In the genomic region with DNA sequence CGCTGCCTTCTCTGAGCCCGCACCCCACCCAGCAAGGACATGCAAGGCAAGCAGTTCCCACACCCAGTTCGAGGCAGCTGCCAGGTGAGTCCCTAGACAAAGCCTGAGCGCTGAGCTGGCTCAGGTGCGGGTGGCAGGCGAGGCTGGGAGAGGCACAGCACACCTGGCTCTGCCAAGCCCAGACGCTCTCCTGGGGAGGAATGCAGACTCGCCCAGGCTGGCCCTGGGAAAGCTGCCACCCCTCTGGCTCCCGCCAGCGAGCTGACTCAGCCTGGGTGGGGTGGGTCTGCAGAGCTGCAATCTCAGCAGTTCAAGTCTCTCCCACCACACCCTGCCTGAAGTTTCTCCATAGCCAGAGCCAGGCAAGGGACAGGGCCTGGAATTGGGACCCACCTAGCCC, we compare ENCODE assay signal across 9 mouse cellular contexts. TPM values are rescaled to one million over a fixed set of nuclear protein-coding genes. Genes with fewer than 3 reads are reported as not detected.
DNase-seq lines count a peak whose midpoint lies in the region; ATAC-seq and TF ChIP-seq lines count a peak whose summit lies in the region.
"Had no signal": no experiment of that assay in that cellular context is flagged by ENCODE, and none has a peak within 500 bp of the region (broad histone marks: within the 10 kb centered on the region; RNA-seq: fewer than 3 reads in every experiment).

No protein-coding gene starts in this region.

- no peaks in the 10 kb centered on the region for H3K36me3 ChIP-seq in heart, embryonic 11.5 days (ENCODE audit: control insufficient read depth, insufficient read depth, low read length)
- H3K36me3 ChIP-seq in heart, postnatal 0 days (replicated peaks; ENCODE audit: control insufficient read depth, insufficient read depth, low read length): no peaks in the 10 kb centered on the region

- H3K4me3 ChIP-seq in heart, embryonic 11.5 days (ENCODE audit: low read depth, low read length): no peak overlapping the region
- H3K4me3 ChIP-seq in heart, postnatal 0 days (ENCODE audit: low read depth, low read length): no peak overlapping the region
- H3K4me3 ChIP-seq: megakaryocyte, embryonic 14.5 days had no signal

- H3K9me3 ChIP-seq in heart, embryonic 11.5 days (replicated peaks; ENCODE audit: control insufficient read depth, low read length): no peaks in the 10 kb centered on the region
- H3K9me3 ChIP-seq in heart, postnatal 0 days (replicated peaks; ENCODE audit: control insufficient read depth, low read length): no peaks in the 10 kb centered on the region
- H3K9me3 ChIP-seq: megakaryocyte, embryonic 14.5 days had no signal

- H3K9ac ChIP-seq in heart, embryonic 11.5 days (ENCODE audit: low read depth, low read length): no peak overlapping the region
- no peak overlapping the region for H3K9ac ChIP-seq in heart, postnatal 0 days (replicated peaks; ENCODE audit: low read depth, low read length)

- H3K4me2 ChIP-seq in heart, embryonic 11.5 days: no peak overlapping the region
- no peak overlapping the region for H3K4me2 ChIP-seq in heart, postnatal 0 days (ENCODE audit: low read depth, low read length)

- TF ChIP-seq CTCF in heart, postnatal 0 days (IDR thresholded peaks at IDR 0.05; ENCODE audit: low read depth): no peak

- TF ChIP-seq EP300 in heart, postnatal 0 days (IDR thresholded peaks at IDR 0.05; ENCODE audit: low read depth): no peak

- ATAC-seq in heart, embryonic 11.5 days (replicated peaks; ENCODE audit: insufficient number of reproducible peaks, low FRiP score, low TSS enrichment): no peak
- ATAC-seq in heart, postnatal 0 days (ENCODE audit: insufficient read depth, low read depth): no peak
- no peak for ATAC-seq in megakaryocyte, adult 5-6 weeks (ENCODE audit: poor library complexity, severe bottlenecking)

- H3K27ac ChIP-seq in heart, embryonic 11.5 days (ENCODE audit: low read depth, low read length): no peak overlapping the region
- H3K27ac ChIP-seq in heart, postnatal 0 days (ENCODE audit: low read depth): no peak overlapping the region

- H3K4me1 ChIP-seq in heart, embryonic 11.5 days (ENCODE audit: control insufficient read depth, insufficient read depth, low read length): peaks cover 4% of the 10 kb centered on the region; the same call in 1 of the 2 replicates
- H3K4me1 ChIP-seq in heart, postnatal 0 days (ENCODE audit: control insufficient read depth, insufficient read depth): no peaks in the 10 kb centered on the region

- WGBS in heart, embryonic 11.5 days (ENCODE audit: insufficient replicate concordance): 41% methylated on average over 10 of the region's 10 CpGs
- WGBS in heart, postnatal 0 days: 49% methylated on average over 10 of the region's 10 CpGs

- H3K27me3 ChIP-seq in heart, embryonic 11.5 days (ENCODE audit: control insufficient read depth, insufficient read depth, low read length): no peaks in the 10 kb centered on the region
- H3K27me3 ChIP-seq in heart, postnatal 0 days (ENCODE audit: control insufficient read depth, insufficient read depth, low read length): no peaks in the 10 kb centered on the region

- DNase-seq in heart, adult 11 months: peak; percentile 95
- peak; percentile 79 for DNase-seq in ZHBTc4 (ENCODE audit: low read depth, low spot score)
- DNase-seq in heart, postnatal 0 days (ENCODE audit: low spot score): peak; percentile 15
- DNase-seq in lung, postnatal 36 days: peak; percentile 85
- no peak for DNase-seq in spleen, adult 12 weeks (ENCODE audit: low spot score)
- DNase-seq in left cerebral cortex, postnatal 4 days: no peak

- intact Hi-C loops in left cerebral cortex, postnatal 4 days (cut with DNase I): loop anchor here (5.0 kb wide), 1 partner anchor 905 kb away; no protein-coding TSS in a partner anchor

RNA-seq across cellular contexts. Expression of a gene that starts 17.4 kb away (rescaled TPM):
- polyA plus RNA-seq in heart, embryonic 11.5 days (2014; fragmentation: Nextera tagmentation; extraction: Ambion mirVana): 0.20 TPM in 1 of 2 replicates, not detected in the other
- total RNA-seq in heart, postnatal 0 days (2014; rRNA removed; ENCODE audit: low replicate concordance): not detected in 2 replicates
- not detected in 2 replicates for polyA plus RNA-seq in heart, postnatal 0 days (2015; fragmentation: Nextera tagmentation; extraction: Ambion mirVana)
- not detected in 2 replicates for total RNA-seq in megakaryocyte, adult 5-6 weeks (2015)
- total RNA-seq in megakaryocyte, adult 5-6 weeks (2017): not detected in 2 replicates
- not detected for total RNA-seq in left cerebral cortex, postnatal 4 days (2021)

RNA-seq across cellular contexts. Expression of a gene that starts 26.2 kb away (rescaled TPM):
- polyA plus RNA-seq in heart, embryonic 11.5 days (2014; fragmentation: Nextera tagmentation; extraction: Ambion mirVana): 0.14 and 0.82 TPM in 2 replicates
- total RNA-seq in heart, postnatal 0 days (2014; rRNA removed; ENCODE audit: low replicate concordance): 2.2 TPM in 1 of 2 replicates, not detected in the other
- 0.14 and 0.32 TPM in 2 replicates for polyA plus RNA-seq in heart, postnatal 0 days (2015; fragmentation: Nextera tagmentation; extraction: Ambion mirVana)
- not detected in 2 replicates for total RNA-seq in megakaryocyte, adult 5-6 weeks (2015)
- total RNA-seq in megakaryocyte, adult 5-6 weeks (2017): not detected in 2 replicates
- not detected for total RNA-seq in left cerebral cortex, postnatal 4 days (2021)

RNA-seq across cellular contexts. Expression of a gene that starts 32.7 kb away (rescaled TPM):
- 1,605 and 1,756 TPM in 2 replicates for polyA plus RNA-seq in heart, embryonic 11.5 days (2014; fragmentation: Nextera tagmentation; extraction: Ambion mirVana)
- total RNA-seq in heart, postnatal 0 days (2014; rRNA removed; ENCODE audit: low replicate concordance): 64.1 and 105 TPM in 2 replicates
- 1,927 and 2,123 TPM in 2 replicates for polyA plus RNA-seq in heart, postnatal 0 days (2015; fragmentation: Nextera tagmentation; extraction: Ambion mirVana)
- 1,372 and 1,486 TPM in 2 replicates for total RNA-seq in megakaryocyte, adult 5-6 weeks (2015)
- total RNA-seq in megakaryocyte, adult 5-6 weeks (2017): 248 and 320 TPM in 2 replicates
- total RNA-seq in left cerebral cortex, postnatal 4 days (2021): 100 to 1,000 TPM; 642 to 677 TPM

RNA-seq across cellular contexts. Expression of a gene that starts 38.3 kb away (rescaled TPM):
- polyA plus RNA-seq in heart, embryonic 11.5 days (2014; fragmentation: Nextera tagmentation; extraction: Ambion mirVana): not detected in 2 replicates
- not detected in 2 replicates for total RNA-seq in heart, postnatal 0 days (2014; rRNA removed; ENCODE audit: low replicate concordance)
- polyA plus RNA-seq in heart, postnatal 0 days (2015; fragmentation: Nextera tagmentation; extraction: Ambion mirVana): not detected in 2 replicates
- not detected in 2 replicates for total RNA-seq in megakaryocyte, adult 5-6 weeks (2015)
- total RNA-seq in megakaryocyte, adult 5-6 weeks (2017): not detected in 2 replicates
- total RNA-seq in left cerebral cortex, postnatal 4 days (2021): not detected

RNA-seq across cellular contexts. Expression of a gene that starts 47.2 kb away (rescaled TPM):
- polyA plus RNA-seq in heart, embryonic 11.5 days (2014; fragmentation: Nextera tagmentation; extraction: Ambion mirVana): not detected in 2 replicates
- not detected in 2 replicates for total RNA-seq in heart, postnatal 0 days (2014; rRNA removed; ENCODE audit: low replicate concordance)
- not detected in 2 replicates for polyA plus RNA-seq in heart, postnatal 0 days (2015; fragmentation: Nextera tagmentation; extraction: Ambion mirVana)
- total RNA-seq in megakaryocyte, adult 5-6 weeks (2015): not detected in 2 replicates
- total RNA-seq in megakaryocyte, adult 5-6 weeks (2017): not detected in 2 replicates
- total RNA-seq in left cerebral cortex, postnatal 4 days (2021): not detected

Comparison
In these comparisons a context has a peak if more than half of its experiments do, and no peak if none do; other contexts are left out.
1. DNase-seq: peak in heart, adult 11 months (single experiment), ZHBTc4 (single experiment), heart, postnatal 0 days (single experiment) and lung, postnatal 36 days (single experiment); none in spleen, adult 12 weeks (single experiment) and left cerebral cortex, postnatal 4 days (single experiment).